Mouse (Mus musculus) hindbrain, embryonic 16.5 days (tissue): ENCODE results near the gene Tpp1. TPM values are rescaled to one million over a fixed set of nuclear protein-coding genes. Genes with fewer than 3 reads are reported as not detected.

Source experiments
- ATAC-seq: fragments of 200-750 bp; cut with Nextera tagmentation; 2 replicates; pipeline ENCODE4 v1.8.0; 2017; ENCODE audit warnings: moderate TSS enrichment, moderate library complexity
- H3K27ac ChIP-seq: fragments of 300-500 bp; sonication (generic); 2 replicates; pipeline ENCODE4 v1.5.1; 2014; ENCODE audit warnings: low read depth, mild to moderate bottlenecking, control low read depth, low read length, moderate library complexity
- H3K27me3 ChIP-seq: fragments of 300-500 bp; sonication (generic); replicated peaks from 2 replicates; pipeline ENCODE4 v1.6.1; 2014; ENCODE audit warnings: low read length; ENCODE audit not compliant: control insufficient read depth, insufficient read depth
- H3K36me3 ChIP-seq: fragments of 300-500 bp; sonication (generic); 2 replicates; pipeline ENCODE4 v1.6.1; 2014; ENCODE audit warnings: mild to moderate bottlenecking, low read length, moderate library complexity, mixed read lengths; ENCODE audit not compliant: control insufficient read depth, insufficient read depth
- H3K4me1 ChIP-seq: fragments of 300-500 bp; sonication (generic); 2 replicates; pipeline ENCODE4 v1.6.1; 2014; ENCODE audit warnings: low read depth, low read length; ENCODE audit not compliant: control insufficient read depth, insufficient read depth
- H3K4me2 ChIP-seq: fragments of 300-500 bp; sonication (generic); 2 replicates; pipeline ENCODE4 v1.6.1; 2014; ENCODE audit warnings: mild to moderate bottlenecking, low read length, control low read depth, moderate library complexity
- H3K4me3 ChIP-seq: fragments of 300-500 bp; sonication (generic); 2 replicates; pipeline ENCODE4 v1.5.1; 2014; ENCODE audit warnings: mild to moderate bottlenecking, low read length, control low read depth, moderate library complexity
- H3K9ac ChIP-seq: fragments of 300-500 bp; sonication (generic); 2 replicates; pipeline ENCODE4 v1.6.1; 2014; ENCODE audit warnings: low read depth, mild to moderate bottlenecking, control low read depth, low read length, moderate library complexity
- H3K9me3 ChIP-seq: fragments of 300-500 bp; sonication (generic); 2 replicates; pipeline ENCODE4 v1.6.1; 2014; ENCODE audit warnings: mild to moderate bottlenecking, low read length, moderate library complexity; ENCODE audit not compliant: control insufficient read depth
- WGBS: fragments of 180-500 bp; shearing (Covaris S2); extraction: QIAGEN DNeasy Blood & Tissue Kit; methylation state at CpG from one replicate; pipeline ENCODE4 v1.1.7; 2014; 5-methylcytosine and 5-hydroxymethylcytosine counted together
- polyA plus RNA-seq: library from polyadenylated mRNA; unstranded; fragments of >200 nt; fragmentation: Nextera tagmentation; extraction: Ambion mirVana; gene quantifications from 2 replicates; pipeline ENCODE4 v1.2.1, GENCODE M21; 2015

Tpp1 gene
- polyA plus RNA-seq = 56.1 and 58.1 TPM in 2 replicates

GRCm38 (mm10) chr7:105751491-105752433 lies at the start of gene Tpp1:
TSS of gene Tpp1 (minus strand) at chr7:105752235.
- H3K27ac ChIP-seq = peak within 1 kb of the TSS; percentile 71
- no peaks in the 10 kb centered on the region for H3K9me3 ChIP-seq
- peak within 1 kb of the TSS; percentile 71 for H3K9ac ChIP-seq
- peak within 1 kb of the TSS; percentile 74 for H3K4me2 ChIP-seq
- peak; percentile 91 for ATAC-seq
- H3K4me1 ChIP-seq = peaks cover 5% of the 10 kb centered on the region
- no peaks in the 10 kb centered on the region for H3K27me3 ChIP-seq
- H3K4me3 ChIP-seq = peak within 1 kb of the TSS; percentile 54
- WGBS = 23% methylated on average over 19 of the region's 20 CpGs
- peaks cover 33% of the 10 kb centered on the region for H3K36me3 ChIP-seq

GRCm38 (mm10) chr7:105796972-105797371 lies 44.9 kb upstream of the Tpp1 start:
- Histone ChIP-seq H3K27ac (no peak overlapping the region), H3K9ac (no peak overlapping the region), H3K4me2 (no peak overlapping the region), H3K4me3 (no peak overlapping the region), H3K36me3 (no peaks in the 10 kb centered on the region), H3K9me3 (no peaks in the 10 kb centered on the region), H3K4me1 (no peaks in the 10 kb centered on the region), H3K27me3 (no peaks in the 10 kb centered on the region)
- 89% methylated on average over 3 of the region's 3 CpGs for WGBS
- ATAC-seq = no peak

- 11% methylated on average over 7 of the region's 7 CpGs for WGBS
- ATAC-seq = no peak
- no peaks in the 10 kb centered on the region for H3K27me3 ChIP-seq
- H3K36me3 ChIP-seq = no peaks in the 10 kb centered on the region
- H3K27ac ChIP-seq = no peak overlapping the region
- H3K4me1 ChIP-seq = no peaks in the 10 kb centered on the region
- no peak overlapping the region for H3K4me2 ChIP-seq
- H3K4me3 ChIP-seq = no peak overlapping the region
- no peak overlapping the region for H3K9ac ChIP-seq
- no peaks in the 10 kb centered on the region for H3K9me3 ChIP-seq
Measured at GRCm38 (mm10) chr7:105795759-105796366, 43.8 kb upstream of the Tpp1 start.

- Histone ChIP-seq H3K4me1 (no peaks in the 10 kb centered on the region), H3K4me3 (no peak overlapping the region), H3K9ac (no peak overlapping the region), H3K27me3 (no peaks in the 10 kb centered on the region), H3K36me3 (no peaks in the 10 kb centered on the region), H3K4me2 (no peak overlapping the region), H3K27ac (no peak overlapping the region), H3K9me3 (no peaks in the 10 kb centered on the region)
- ATAC-seq = no peak
- 69% methylated on average over 7 of the region's 7 CpGs for WGBS
Measured at GRCm38 (mm10) chr7:105793701-105794100, 41.7 kb upstream of the Tpp1 start.

- no peaks in the 10 kb centered on the region for H3K9me3 ChIP-seq
- no peaks in the 10 kb centered on the region for H3K27me3 ChIP-seq
- ATAC-seq = no peak
- H3K4me2 ChIP-seq = no peak overlapping the region
- no peaks in the 10 kb centered on the region for H3K36me3 ChIP-seq
- no peak overlapping the region for H3K9ac ChIP-seq
- no peak overlapping the region for H3K27ac ChIP-seq
- H3K4me3 ChIP-seq = no peak overlapping the region
- H3K4me1 ChIP-seq = peaks cover 2% of the 10 kb centered on the region
- 97% methylated on average over 1 of the region's 1 CpGs for WGBS
Measured at GRCm38 (mm10) chr7:105791147-105791546, 39.1 kb upstream of the Tpp1 start.

GRCm38 (mm10) chr7:105787285-105788140 lies 35.5 kb upstream of the Tpp1 start, which contains the start of gene Dchs1:
TSS of gene Dchs1 (minus strand) at chr7:105787654.
- H3K4me1 ChIP-seq = peaks cover 34% of the 10 kb centered on the region

GRCm38 (mm10) chr7:105786506-105787284 lies 34.7 kb upstream of the Tpp1 start:
- peaks cover 5% of the 10 kb centered on the region for H3K36me3 ChIP-seq
- peak; percentile 80 for ATAC-seq
- H3K27me3 ChIP-seq = no peaks in the 10 kb centered on the region
- H3K27ac ChIP-seq = peak overlapping the region; percentile 98
- 3% methylated on average over 19 of the region's 20 CpGs for WGBS
- peak overlapping the region; percentile 100 for H3K9ac ChIP-seq
- peak overlapping the region; percentile 90 for H3K4me3 ChIP-seq
- peaks cover 35% of the 10 kb centered on the region for H3K4me1 ChIP-seq
- H3K9me3 ChIP-seq = no peaks in the 10 kb centered on the region
- H3K4me2 ChIP-seq = peak overlapping the region; percentile 66

More at GRCm38 (mm10) chr7:105787285-105788140, 35.5 kb upstream of the Tpp1 start, which contains the start of gene Dchs1:
- Histone ChIP-seq H3K27me3 (no peaks in the 10 kb centered on the region), H3K36me3 (peaks cover 2% of the 10 kb centered on the region; the same call in 1 of the 2 replicates), H3K9ac (peak within 1 kb of the TSS; percentile 100), H3K4me2 (peak within 1 kb of the TSS; percentile 66), H3K4me3 (peak within 1 kb of the TSS; percentile 90), H3K9me3 (no peaks in the 10 kb centered on the region), H3K27ac (peak within 1 kb of the TSS; percentile 98)
- WGBS = under 1% methylated on average over 53 of the region's 97 CpGs
- ATAC-seq = peak; percentile 66

GRCm38 (mm10) chr7:105784556-105784955 lies 32.5 kb upstream of the Tpp1 start:
- ATAC-seq = no peak
- Histone ChIP-seq H3K9ac (no peak overlapping the region), H3K9me3 (no peaks in the 10 kb centered on the region), H3K27ac (0 out of 2 replicates have a peak overlapping the region, but pooled peaks have one; percentile 26), H3K4me2 (peak overlapping the region; percentile 43), H3K4me1 (peaks cover 37% of the 10 kb centered on the region), H3K36me3 (peaks cover 22% of the 10 kb centered on the region), H3K4me3 (no peak overlapping the region), H3K27me3 (no peaks in the 10 kb centered on the region)
- WGBS = 5% methylated on average over 4 of the region's 4 CpGs
